Mouse (Mus musculus) liver, postnatal 0 days (tissue): Measurements from ENCODE around the gene Thsd7a. TPM values are rescaled to one million over a fixed set of nuclear protein-coding genes. Genes with fewer than 3 reads are reported as not detected.

ENCODE experiments used
- ATAC-seq: fragments of 200-750 bp; cut with Nextera tagmentation; 2 replicates; pipeline ENCODE4 v1.8.0; 2017; ENCODE audit warnings: mild to moderate bottlenecking, moderate library complexity
- DNase-seq: peaks from one replicate; pipeline ENCODE4 v3.0.0-alpha.2; 2016
- H3K27ac ChIP-seq: fragments of 300-500 bp; sonication (generic); 2 replicates; pipeline ENCODE4 v1.5.1; 2014; ENCODE audit warnings: antibody characterized with exemption, moderate library complexity, mild to moderate bottlenecking, low read depth
- H3K27me3 ChIP-seq: fragments of 300-500 bp; sonication (generic); 2 replicates; pipeline ENCODE4 v1.6.1; 2014; ENCODE audit warnings: low read length, control low read depth, mixed read lengths; ENCODE audit not compliant: insufficient read depth
- H3K36me3 ChIP-seq: fragments of 300-500 bp; sonication (generic); replicated peaks from 2 replicates; pipeline ENCODE4 v1.6.1; 2014; ENCODE audit warnings: mild to moderate bottlenecking, control low read depth, low read length, moderate library complexity, mixed read lengths; ENCODE audit not compliant: insufficient read depth
- H3K4me1 ChIP-seq: fragments of 300-500 bp; sonication (generic); 2 replicates; pipeline ENCODE4 v1.6.1; 2014; ENCODE audit warnings: antibody characterized with exemption, mild to moderate bottlenecking, control low read depth; ENCODE audit not compliant: insufficient read depth
- H3K4me2 ChIP-seq: fragments of 300-500 bp; sonication (generic); 2 replicates; pipeline ENCODE4 v1.6.1; 2014; ENCODE audit warnings: low read depth, mild to moderate bottlenecking, low read length, moderate library complexity, mixed read lengths
- H3K4me3 ChIP-seq: fragments of 300-500 bp; sonication (generic); 2 replicates; pipeline ENCODE4 v1.5.1; 2014; ENCODE audit warnings: low read depth, low read length
- H3K9ac ChIP-seq: fragments of 300-500 bp; sonication (generic); replicated peaks from 2 replicates; pipeline ENCODE4 v1.6.1; 2014; ENCODE audit warnings: mild to moderate bottlenecking, moderate library complexity
- H3K9me3 ChIP-seq: fragments of 300-500 bp; sonication (generic); 2 replicates; pipeline ENCODE4 v1.6.1; 2016; ENCODE audit warnings: mild to moderate bottlenecking, control low read depth, low read length, mixed read lengths
- CTCF ChIP-seq: sonication (generic); IDR thresholded peaks from 2 replicates; pipeline ENCODE4 v1.5.1; 2016; ENCODE audit warnings: antibody characterized with exemption, low read depth
- EP300 ChIP-seq: IDR thresholded peaks from 2 replicates; pipeline ENCODE4 v1.6.1; 2016; ENCODE audit warnings: antibody characterized with exemption, low read depth, mild to moderate bottlenecking
- WGBS: fragments of 180-500 bp; shearing (Covaris S2); extraction: QIAGEN DNeasy Blood & Tissue Kit; methylation state at CpG from one replicate; pipeline ENCODE4 v1.1.7; 2014; ENCODE audit not compliant: insufficient replicate concordance; 5-methylcytosine and 5-hydroxymethylcytosine counted together
- polyA plus RNA-seq: library from polyadenylated mRNA; unstranded; fragments of >200 nt; fragmentation: Nextera tagmentation; extraction: Ambion mirVana; gene quantifications from 2 replicates; pipeline ENCODE4 v1.2.1, GENCODE M21; 2015

Gene Thsd7a
- polyA plus RNA-seq, 1 experiment from 2014 or later = 0.33 TPM

GRCm38 (mm10) chr6:12764606-12765005, 15.4 kb upstream of the Thsd7a start:
- no peaks in the 10 kb centered on the region for H3K36me3 ChIP-seq
- DNase-seq (no peak), ATAC-seq (no peak)
- H3K4me2 ChIP-seq = no peak overlapping the region
- no peak overlapping the region for H3K4me3 ChIP-seq
- no peak overlapping the region for H3K27ac ChIP-seq
- TF ChIP-seq EP300 (no peak), CTCF (no peak)
- H3K9ac ChIP-seq = no peak overlapping the region
- 76% methylated on average over 1 of the region's 1 CpGs for WGBS
- H3K4me1 ChIP-seq = no peaks in the 10 kb centered on the region
- no peaks in the 10 kb centered on the region for H3K9me3 ChIP-seq
- no peaks in the 10 kb centered on the region for H3K27me3 ChIP-seq

- TF ChIP-seq EP300 (no peak), CTCF (no peak)
- Histone ChIP-seq H3K27ac (no peak overlapping the region), H3K4me3 (no peak overlapping the region), H3K9me3 (no peaks in the 10 kb centered on the region), H3K36me3 (no peaks in the 10 kb centered on the region), H3K4me1 (no peaks in the 10 kb centered on the region), H3K9ac (no peak overlapping the region), H3K4me2 (no peak overlapping the region), H3K27me3 (no peaks in the 10 kb centered on the region)
- WGBS = 81% methylated on average over 3 of the region's 3 CpGs
- ATAC-seq (no peak), DNase-seq (no peak)
These were observed 14.6 kb upstream of the Thsd7a start for GRCm38 (mm10) chr6:12763816-12764215.

- 76% methylated on average over 8 of the region's 8 CpGs for WGBS
- ATAC-seq = no peak
- TF ChIP-seq EP300 (no peak), CTCF (no peak)
These were observed 10.4 kb upstream of the Thsd7a start for GRCm38 (mm10) chr6:12759328-12760193.

GRCm38 (mm10) chr6:12752297-12752696, 3.1 kb upstream of the Thsd7a start:
- Histone ChIP-seq H3K4me1 (no peaks in the 10 kb centered on the region), H3K27me3 (peaks cover 24% of the 10 kb centered on the region), H3K4me2 (no peak overlapping the region), H3K9ac (no peak overlapping the region), H3K36me3 (no peaks in the 10 kb centered on the region), H3K9me3 (no peaks in the 10 kb centered on the region; the same call in 1 of the 2 replicates), H3K4me3 (no peak overlapping the region), H3K27ac (no peak overlapping the region)
- TF ChIP-seq CTCF = no peak
- no peak for TF ChIP-seq EP300
- ATAC-seq (no peak), DNase-seq (no peak)

More at GRCm38 (mm10) chr6:12759328-12760193, 10.4 kb upstream of the Thsd7a start:
- Histone ChIP-seq H3K4me1 (no peaks in the 10 kb centered on the region), H3K9ac (no peak overlapping the region), H3K9me3 (no peaks in the 10 kb centered on the region; the same call in 1 of the 2 replicates), H3K4me2 (no peak overlapping the region), H3K36me3 (no peaks in the 10 kb centered on the region), H3K27me3 (no peaks in the 10 kb centered on the region), H3K27ac (no peak overlapping the region), H3K4me3 (no peak overlapping the region)
- DNase-seq = no peak

- Histone ChIP-seq H3K27me3 (peaks cover 24% of the 10 kb centered on the region), H3K4me2 (no peak overlapping the region), H3K9me3 (no peaks in the 10 kb centered on the region), H3K4me1 (no peaks in the 10 kb centered on the region), H3K27ac (no peak overlapping the region), H3K4me3 (no peak overlapping the region), H3K9ac (no peak overlapping the region), H3K36me3 (no peaks in the 10 kb centered on the region)
- no peak for ATAC-seq
- WGBS = 33% methylated on average over 2 of the region's 2 CpGs
- TF ChIP-seq CTCF = no peak
- no peak for TF ChIP-seq EP300
- no peak for DNase-seq
These were observed 1.2 kb upstream of the Thsd7a start for GRCm38 (mm10) chr6:12750441-12750840.

GRCm38 (mm10) chr6:12749531-12750210, 461 bp upstream of the Thsd7a start:
- Histone ChIP-seq H3K4me3 (peak overlapping the region; percentile 41), H3K9me3 (no peaks in the 10 kb centered on the region), H3K27ac (no peak overlapping the region), H3K4me1 (no peaks in the 10 kb centered on the region), H3K36me3 (no peaks in the 10 kb centered on the region), H3K27me3 (peaks cover 24% of the 10 kb centered on the region), H3K9ac (no peak overlapping the region), H3K4me2 (peak overlapping the region; percentile 64)
- DNase-seq = no peak
- no peak for TF ChIP-seq CTCF
- no peak for TF ChIP-seq EP300
- WGBS = 22% methylated on average over 12 of the region's 12 CpGs
- ATAC-seq = no peak
